Mouse (Mus musculus): ENCODE data around the gene Mrgpra2a. TPM values are rescaled to one million over a fixed set of nuclear protein-coding genes. Genes with fewer than 3 reads are reported as not detected.

Gene Mrgpra2a
- polyA plus RNA-seq, 1 experiment: not detected

- Histone ChIP-seq H3K4me3 (ENCODE audit: insufficient read depth, low read length) (no peak overlapping the region), H3K27ac (ENCODE audit: insufficient read depth, low read length) (no peak overlapping the region), H3K4me1 (ENCODE audit: control insufficient read depth, insufficient read depth, low read length) (no peaks in the 10 kb centered on the region)
- no peak for TF ChIP-seq CTCF (IDR thresholded peaks at IDR 0.05; ENCODE audit: extremely low read depth, insufficient read depth, low read length)
- no peak for TF ChIP-seq POLR2A (IDR thresholded peaks at IDR 0.05; ENCODE audit: extremely low read depth, insufficient read depth, low read length)
Observed at GRCm38 (mm10) chr7:47401125-47401524, 50.8 kb downstream of the Mrgpra2a start.

Other genes starting within 250 kb of the Mrgpra2a start
- gene Mrgpra6, start 247.2 kb downstream of the Mrgpra2a start, polyA plus RNA-seq (2012; rRNA removed): not detected in 2 replicates
- not detected in 2 replicates for gene Mrgpra9, start 199.3 kb downstream of the Mrgpra2a start, polyA plus RNA-seq (2012; rRNA removed)
- not detected in 2 replicates for gene Mrgpra1, start 97.9 kb downstream of the Mrgpra2a start, polyA plus RNA-seq (2012; rRNA removed)
- not detected in 2 replicates for gene Mrgpra2b, start 76.7 kb upstream of the Mrgpra2a start, polyA plus RNA-seq (2012; rRNA removed)
- gene Mrgpra3, start 149.2 kb upstream of the Mrgpra2a start, polyA plus RNA-seq (2012; rRNA removed): not detected in 2 replicates